Mouse (Mus musculus): ENCODE data around the gene Cttn. TPM values are rescaled to one million over a fixed set of nuclear protein-coding genes. Genes with fewer than 3 reads are reported as not detected.

The Cttn gene
- polyA plus RNA-seq, 1 experiment from 2014 or later: 14.8 TPM

GRCm38 (mm10) chr7:144432920-144433319 is 37.9 kb downstream of the Cttn start:
- H3K27ac ChIP-seq: no peak overlapping the region
- WGBS (ENCODE audit: missing documents): 90% methylated on average over 2 of the region's 2 CpGs
- H3K79me2 ChIP-seq (ENCODE audit: inconsistent target): no peaks in the 10 kb centered on the region
- no peak overlapping the region for H3K4me3 ChIP-seq (ENCODE audit: inconsistent target)
- no peaks in the 10 kb centered on the region for H3K36me3 ChIP-seq (ENCODE audit: inconsistent target)

DNA sequence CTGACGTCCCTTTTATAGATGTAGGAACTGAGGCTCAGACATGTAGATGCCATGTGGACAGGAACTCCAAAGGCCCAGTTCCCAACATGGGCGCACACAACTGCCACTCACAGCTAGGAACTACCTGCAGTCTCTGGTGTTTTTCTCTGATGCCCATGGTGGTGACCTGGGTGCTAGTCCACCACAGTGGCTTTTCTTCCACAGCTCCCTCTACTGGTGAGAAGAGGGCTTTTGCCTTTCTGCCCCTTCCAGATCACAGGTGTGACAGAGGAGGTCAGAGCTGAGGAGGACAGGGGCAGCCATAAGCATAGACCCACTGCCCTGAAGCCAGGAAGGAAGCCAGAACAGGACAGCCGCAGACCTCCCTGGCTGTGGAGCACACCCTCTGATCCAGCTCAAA is 43.3 kb downstream of the Cttn start:
- Histone ChIP-seq H3K4me3 (ENCODE audit: inconsistent target) (no peak overlapping the region), H3K36me3 (ENCODE audit: inconsistent target) (no peaks in the 10 kb centered on the region), H3K79me2 (ENCODE audit: inconsistent target) (no peaks in the 10 kb centered on the region), H3K27ac (no peak overlapping the region)
- WGBS (ENCODE audit: missing documents): 84% methylated on average over 3 of the region's 3 CpGs

GRCm38 (mm10) chr7:144426594-144426993 is 44.2 kb downstream of the Cttn start:
- Histone ChIP-seq H3K36me3 (ENCODE audit: inconsistent target) (no peaks in the 10 kb centered on the region), H3K79me2 (ENCODE audit: inconsistent target) (no peaks in the 10 kb centered on the region), H3K4me3 (ENCODE audit: inconsistent target) (no peak overlapping the region), H3K27ac (no peak overlapping the region)
- WGBS (ENCODE audit: missing documents): 94% methylated on average over 3 of the region's 3 CpGs

GRCm38 (mm10) chr7:144425953-144426352 is 44.9 kb downstream of the Cttn start:
- no peak overlapping the region for H3K27ac ChIP-seq
- H3K4me3 ChIP-seq (ENCODE audit: inconsistent target): no peak overlapping the region
- no peaks in the 10 kb centered on the region for H3K79me2 ChIP-seq (ENCODE audit: inconsistent target)
- 15% methylated on average over 8 of the region's 8 CpGs for WGBS (ENCODE audit: missing documents)
- H3K36me3 ChIP-seq (ENCODE audit: inconsistent target): no peaks in the 10 kb centered on the region

DNA sequence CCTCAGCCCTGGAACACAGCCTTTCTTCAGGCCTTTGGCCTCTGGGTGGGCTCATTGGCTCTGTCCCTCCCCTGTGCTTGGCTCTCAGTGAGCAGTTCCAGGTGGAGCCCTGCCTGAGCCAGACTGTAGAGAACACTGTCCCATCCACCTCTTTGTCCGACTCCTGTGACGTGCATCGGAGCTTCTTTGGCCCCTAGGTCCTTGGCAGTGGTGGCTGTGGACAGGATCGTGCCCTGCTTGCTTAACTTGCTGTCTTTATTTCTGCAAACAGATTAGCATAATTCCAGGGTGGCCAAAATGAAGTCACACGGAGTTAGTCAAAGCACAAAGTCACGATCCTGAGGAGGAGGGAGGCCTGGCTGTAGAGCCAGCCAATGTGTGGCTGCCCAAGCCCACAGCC is 49.3 kb downstream of the Cttn start:
- Histone ChIP-seq H3K79me2 (ENCODE audit: inconsistent target) (no peaks in the 10 kb centered on the region), H3K36me3 (ENCODE audit: inconsistent target) (no peaks in the 10 kb centered on the region), H3K4me3 (ENCODE audit: inconsistent target) (no peak overlapping the region), H3K27ac (no peak overlapping the region)
- WGBS (ENCODE audit: missing documents): 92% methylated on average over 6 of the region's 6 CpGs

- no peak overlapping the region for H3K4me3 ChIP-seq (ENCODE audit: inconsistent target)
- WGBS (ENCODE audit: missing documents): 10% methylated on average over 15 of the region's 16 CpGs
- H3K79me2 ChIP-seq (ENCODE audit: inconsistent target): no peaks in the 10 kb centered on the region
- H3K36me3 ChIP-seq (ENCODE audit: inconsistent target): no peaks in the 10 kb centered on the region
- H3K27ac ChIP-seq: no peak overlapping the region
Measured at GRCm38 (mm10) chr7:144420552-144420951, 50.3 kb downstream of the Cttn start.

DNA sequence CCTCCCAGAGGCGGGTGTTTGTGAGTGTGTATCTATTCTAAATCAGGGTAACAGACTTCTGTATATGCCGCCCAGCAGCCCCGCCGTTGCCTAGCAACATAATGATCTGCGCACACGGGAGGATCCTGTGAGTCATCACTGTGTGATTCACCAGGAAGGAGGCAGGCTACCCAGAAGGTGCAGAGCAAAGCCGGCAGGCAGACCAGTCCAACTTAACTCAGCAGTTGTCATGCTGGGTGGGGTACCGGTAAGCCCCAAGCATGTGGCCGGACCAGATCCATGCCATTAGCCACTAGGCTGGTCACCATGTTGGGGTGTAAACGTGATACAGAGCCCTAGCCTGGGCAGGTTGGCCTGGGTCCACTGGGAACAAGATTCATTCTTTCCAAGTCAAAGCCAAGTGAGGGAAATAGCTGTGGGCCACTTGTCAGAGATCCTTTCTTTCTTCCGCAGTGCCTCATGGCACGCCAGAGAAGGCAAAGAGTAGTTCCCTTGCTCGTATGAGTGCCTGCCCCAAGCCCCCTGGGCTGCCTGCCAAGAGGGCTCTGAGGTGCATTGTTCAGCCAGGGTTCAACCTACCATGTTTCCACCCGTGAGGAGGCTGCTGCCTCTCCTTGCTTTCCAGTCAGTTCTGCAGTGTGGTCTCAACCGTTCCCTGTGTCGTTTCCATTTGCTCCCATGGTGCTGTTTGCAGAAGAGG is 53.0 kb downstream of the Cttn start:
- H3K36me3 ChIP-seq (ENCODE audit: inconsistent target): no peaks in the 10 kb centered on the region
- no peaks in the 10 kb centered on the region for H3K79me2 ChIP-seq (ENCODE audit: inconsistent target)
- WGBS (ENCODE audit: missing documents): 43% methylated on average over 15 of the region's 16 CpGs
- no peak overlapping the region for H3K27ac ChIP-seq
- H3K4me3 ChIP-seq (ENCODE audit: inconsistent target): no peak overlapping the region

DNA sequence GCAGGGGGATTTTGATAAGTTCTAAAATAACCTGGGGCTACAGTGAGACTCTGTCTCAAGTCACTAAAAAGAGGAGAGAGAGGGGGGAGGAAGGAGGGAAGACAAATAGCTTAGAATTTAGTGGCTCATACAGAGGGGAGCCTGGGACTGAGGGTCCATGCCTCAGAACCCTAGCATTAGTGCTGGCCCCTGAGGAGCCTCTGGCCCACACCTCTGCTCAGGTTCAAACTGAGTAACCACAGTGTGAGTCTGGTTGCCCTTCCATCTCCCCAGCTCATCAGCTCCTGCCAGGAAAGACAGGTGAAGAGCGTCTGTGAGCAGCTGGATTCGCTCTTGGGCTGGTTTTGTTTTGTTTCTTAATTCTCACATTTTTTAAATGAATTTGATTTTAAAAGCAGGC is 53.6 kb downstream of the Cttn start:
- Histone ChIP-seq H3K79me2 (ENCODE audit: inconsistent target) (no peaks in the 10 kb centered on the region), H3K27ac (no peak overlapping the region), H3K36me3 (ENCODE audit: inconsistent target) (no peaks in the 10 kb centered on the region), H3K4me3 (ENCODE audit: inconsistent target) (no peak overlapping the region)
- 68% methylated on average over 2 of the region's 2 CpGs for WGBS (ENCODE audit: missing documents)

GRCm38 (mm10) chr7:144415795-144416194 is 55.0 kb downstream of the Cttn start:
- Histone ChIP-seq H3K27ac (no peak overlapping the region), H3K79me2 (ENCODE audit: inconsistent target) (no peaks in the 10 kb centered on the region), H3K4me3 (ENCODE audit: inconsistent target) (no peak overlapping the region), H3K36me3 (ENCODE audit: inconsistent target) (no peaks in the 10 kb centered on the region)
- WGBS (ENCODE audit: missing documents): 69% methylated on average over 4 of the region's 4 CpGs

- Histone ChIP-seq H3K4me3 (ENCODE audit: inconsistent target) (no peak overlapping the region), H3K27ac (no peak overlapping the region), H3K79me2 (ENCODE audit: inconsistent target) (no peaks in the 10 kb centered on the region), H3K36me3 (ENCODE audit: inconsistent target) (no peaks in the 10 kb centered on the region)
- 86% methylated on average over 5 of the region's 5 CpGs for WGBS (ENCODE audit: missing documents)
Measured at GRCm38 (mm10) chr7:144414632-144415031, 56.2 kb downstream of the Cttn start.

- H3K36me3 ChIP-seq (ENCODE audit: inconsistent target): no peaks in the 10 kb centered on the region
- no peak overlapping the region for H3K4me3 ChIP-seq (ENCODE audit: inconsistent target)
- WGBS (ENCODE audit: missing documents): 57% methylated on average over 22 of the region's 22 CpGs
- H3K79me2 ChIP-seq (ENCODE audit: inconsistent target): no peaks in the 10 kb centered on the region
- no peak overlapping the region for H3K27ac ChIP-seq
Measured at GRCm38 (mm10) chr7:144411967-144412906, 58.6 kb downstream of the Cttn start.

- Histone ChIP-seq H3K79me2 (ENCODE audit: inconsistent target) (no peaks in the 10 kb centered on the region), H3K27ac (no peak overlapping the region), H3K4me3 (ENCODE audit: inconsistent target) (no peak overlapping the region), H3K36me3 (ENCODE audit: inconsistent target) (no peaks in the 10 kb centered on the region)
- 86% methylated on average over 18 of the region's 18 CpGs for WGBS (ENCODE audit: missing documents)
Measured at GRCm38 (mm10) chr7:144409682-144410081, 61.1 kb downstream of the Cttn start.

DNA sequence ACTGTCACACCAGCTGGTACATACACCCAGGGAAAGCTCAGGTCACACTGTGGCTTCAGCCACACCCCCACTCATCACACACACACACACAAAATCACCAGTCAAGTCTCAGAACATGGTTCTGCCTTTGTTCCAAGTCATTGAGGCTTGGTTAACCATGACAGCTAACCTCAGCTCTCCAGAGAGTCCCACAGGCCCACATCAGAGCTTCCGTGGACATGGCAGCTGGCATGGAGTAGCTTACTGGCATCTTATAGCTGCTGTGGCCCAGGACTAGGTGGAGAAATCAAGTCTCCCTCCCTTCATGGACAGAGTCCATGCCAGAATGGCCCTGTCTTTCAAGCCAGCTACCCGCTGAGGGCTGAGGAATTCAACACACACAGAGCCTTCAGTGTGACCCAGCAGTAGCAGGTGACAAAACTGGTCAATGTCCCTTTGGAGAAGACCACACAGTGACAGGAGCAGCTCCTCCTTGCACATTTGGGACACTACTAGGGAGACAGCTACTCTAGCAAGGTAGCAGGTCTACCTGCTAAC is 62.3 kb downstream of the Cttn start:
- no peak overlapping the region for H3K27ac ChIP-seq
- no peaks in the 10 kb centered on the region for H3K36me3 ChIP-seq (ENCODE audit: inconsistent target)
- no peak overlapping the region for H3K4me3 ChIP-seq (ENCODE audit: inconsistent target)
- H3K79me2 ChIP-seq (ENCODE audit: inconsistent target): no peaks in the 10 kb centered on the region
- 81% methylated on average over 2 of the region's 2 CpGs for WGBS (ENCODE audit: missing documents)

DNA sequence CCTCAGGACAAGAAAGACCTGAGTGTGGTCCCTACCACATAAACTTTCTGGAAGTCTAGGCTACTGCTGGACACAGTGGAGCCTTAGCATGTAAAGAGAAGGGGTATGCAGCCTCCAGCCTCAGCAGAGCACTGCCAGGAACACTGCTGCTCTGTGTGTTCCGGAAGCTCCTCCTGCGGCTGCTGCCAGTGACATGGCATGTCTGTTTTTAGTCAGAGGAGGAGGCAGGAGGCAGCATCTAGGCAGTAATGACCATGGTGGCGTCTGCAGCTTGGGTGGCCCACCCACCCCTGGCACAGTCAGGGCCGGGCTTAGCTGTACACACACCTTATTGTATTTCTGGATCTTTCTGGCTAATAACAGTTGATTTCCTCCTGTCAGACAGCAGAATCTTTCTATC is 63.1 kb downstream of the Cttn start:
- 58% methylated on average over 4 of the region's 4 CpGs for WGBS (ENCODE audit: missing documents)
- no peaks in the 10 kb centered on the region for H3K36me3 ChIP-seq (ENCODE audit: inconsistent target)
- H3K79me2 ChIP-seq (ENCODE audit: inconsistent target): no peaks in the 10 kb centered on the region
- H3K4me3 ChIP-seq (ENCODE audit: inconsistent target): no peak overlapping the region
- no peak overlapping the region for H3K27ac ChIP-seq

DNA sequence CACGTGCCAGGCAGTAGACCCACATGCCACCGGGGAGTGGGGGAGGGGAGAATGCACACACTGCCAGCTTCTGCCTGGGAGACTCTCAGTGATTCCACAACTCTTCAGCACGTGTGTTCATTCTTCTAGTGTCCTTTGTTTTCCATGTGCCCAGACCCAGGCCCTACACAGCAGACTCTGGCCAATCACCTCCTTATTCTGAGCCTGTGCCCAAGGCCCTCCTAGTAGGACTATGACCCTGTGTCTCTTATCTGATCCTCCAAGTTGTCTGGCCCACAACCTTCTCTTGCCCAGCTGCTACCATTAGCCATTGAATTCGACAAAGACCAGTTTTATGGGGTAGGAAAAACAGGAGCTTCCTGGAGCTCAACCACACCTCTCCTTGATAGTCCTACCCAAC is 68.3 kb downstream of the Cttn start:
- 78% methylated on average over 4 of the region's 4 CpGs for WGBS (ENCODE audit: missing documents)
- H3K79me2 ChIP-seq (ENCODE audit: inconsistent target): no peaks in the 10 kb centered on the region

More for the DNA sequence above, 68.3 kb downstream of the Cttn start:
- Histone ChIP-seq H3K27ac (no peak overlapping the region), H3K36me3 (ENCODE audit: inconsistent target) (no peaks in the 10 kb centered on the region), H3K4me3 (ENCODE audit: inconsistent target) (no peak overlapping the region)
